Mouse (Mus musculus) ovary, adult 18-20 months (tissue): ENCODE results near the gene Ghrh.

Experiments used
- DNase-seq: peaks from one replicate; pipeline ENCODE4 v3.0.0; 2022; ENCODE audit warnings: low spot score, mixed read lengths

Ghrh gene

GRCm38 (mm10) chr2:157349121-157349778, 1.9 kb upstream of the Ghrh start:
- DNase-seq, result no peak

- DNase-seq, result no peak
Measured at GRCm38 (mm10) chr2:157343337-157343736, 4.0 kb downstream of the Ghrh start.

- no peak for DNase-seq
Measured at GRCm38 (mm10) chr2:157342328-157342926, 4.9 kb downstream of the Ghrh start.

GRCm38 (mm10) chr2:157341554-157342270, 5.6 kb downstream of the Ghrh start:
- DNase-seq, result peak; percentile 9

- DNase-seq, result no peak
Measured at GRCm38 (mm10) chr2:157340221-157340741, 7.0 kb downstream of the Ghrh start.

GRCm38 (mm10) chr2:157339532-157339931, 7.8 kb downstream of the Ghrh start:
- no peak for DNase-seq

GRCm38 (mm10) chr2:157338663-157339062, 8.6 kb downstream of the Ghrh start:
- no peak for DNase-seq

- no peak for DNase-seq
Measured at GRCm38 (mm10) chr2:157332059-157332458, 15.2 kb downstream of the Ghrh start.

GRCm38 (mm10) chr2:157328570-157328969, 18.7 kb downstream of the Ghrh start:
- peak; percentile 50 for DNase-seq

- DNase-seq, result no peak
Measured at GRCm38 (mm10) chr2:157328106-157328505, 19.2 kb downstream of the Ghrh start.

- no peak for DNase-seq
Measured at GRCm38 (mm10) chr2:157325238-157325637, 22.1 kb downstream of the Ghrh start.

- no peak for DNase-seq
Measured at GRCm38 (mm10) chr2:157322029-157322766, 25.1 kb downstream of the Ghrh start.

- no peak for DNase-seq
Measured at GRCm38 (mm10) chr2:157320886-157321285, 26.4 kb downstream of the Ghrh start.

GRCm38 (mm10) chr2:157320135-157320534, 27.2 kb downstream of the Ghrh start:
- no peak for DNase-seq

- no peak for DNase-seq
Measured at GRCm38 (mm10) chr2:157317220-157317619, 30.1 kb downstream of the Ghrh start.

GRCm38 (mm10) chr2:157316358-157316933, 30.9 kb downstream of the Ghrh start:
- no peak for DNase-seq

- DNase-seq, result no peak
Measured at GRCm38 (mm10) chr2:157315486-157315885, 31.8 kb downstream of the Ghrh start.

GRCm38 (mm10) chr2:157314310-157314709, 33.0 kb downstream of the Ghrh start:
- no peak for DNase-seq

- no peak for DNase-seq
Measured at GRCm38 (mm10) chr2:157313718-157314117, 33.6 kb downstream of the Ghrh start.

GRCm38 (mm10) chr2:157310963-157311637, 36.2 kb downstream of the Ghrh start:
- DNase-seq, result no peak

GRCm38 (mm10) chr2:157309611-157310010, 37.7 kb downstream of the Ghrh start:
- DNase-seq, result no peak
